Mouse (Mus musculus) MEL (cell line): ENCODE results near the gene Cage1. TPM values are rescaled to one million over a fixed set of nuclear protein-coding genes. Genes with fewer than 3 reads are reported as not detected.
A peak's percentile ranks its signal among the peaks of the same experiment; 100 is the strongest.

Source experiments
- DNase-seq: peaks from one replicate; pipeline ENCODE4 v3.0.0; 2011; ENCODE audit warnings: low read depth, low spot score
- H3K27ac ChIP-seq: 2 replicates; pipeline ENCODE4 v1.5.1; 2012; ENCODE audit warnings: low read depth, mild to moderate bottlenecking, control low read depth, low read length, moderate library complexity; ENCODE audit not compliant: control insufficient read depth
- H3K27me3 ChIP-seq, 2 experiments: fragments of 150-350 bp in 1 of 2; sonication (generic) in 1 of 2; 2 replicates each; pipeline ENCODE4 v1.6.1; 2012; ENCODE audit warnings: low read length in 2 of 2, mild to moderate bottlenecking in 2 of 2, improper control_type of control experiment in 1 of 2, moderate library complexity in 1 of 2; ENCODE audit not compliant: insufficient read depth in 2 of 2, control insufficient read depth in 1 of 2
- H3K36me3 ChIP-seq, 2 experiments: 2 replicates each; pipeline ENCODE4 v1.6.1; 2012 to 2014; ENCODE audit warnings: low read length in 2 of 2, improper control_type of control experiment in 1 of 2, inconsistent platforms in 1 of 2, mild to moderate bottlenecking in 1 of 2; ENCODE audit not compliant: insufficient read depth in 2 of 2, control insufficient read depth in 1 of 2
- H3K4me1 ChIP-seq, 2 experiments: fragments of 150-350 bp in 1 of 2; sonication (generic) in 1 of 2; 2 replicates each; pipeline ENCODE4 v1.6.1; 2012; ENCODE audit warnings: low read length in 2 of 2, improper control_type of control experiment in 1 of 2, mild to moderate bottlenecking in 1 of 2; ENCODE audit not compliant: insufficient read depth in 2 of 2, control insufficient read depth in 1 of 2
- H3K4me3 ChIP-seq, 2 experiments: fragments of 150-350 bp in 1 of 2; sonication (generic) in 1 of 2; 2 replicates each; pipeline ENCODE4 v1.5.1; 2012; ENCODE audit warnings: low read depth in 2 of 2, low read length in 2 of 2, mild to moderate bottlenecking in 2 of 2, moderate library complexity in 2 of 2, control low read depth in 1 of 2, improper control_type of control experiment in 1 of 2; ENCODE audit not compliant: control insufficient read depth in 1 of 2, insufficient read depth in 1 of 2
- H3K79me2 ChIP-seq: 2 replicates; pipeline ENCODE4 v1.6.1; 2012; ENCODE audit warnings: mild to moderate bottlenecking, low read length, moderate library complexity; ENCODE audit not compliant: control insufficient read depth, poor library complexity, insufficient read depth
- H3K9ac ChIP-seq: 2 replicates; pipeline ENCODE4 v1.6.1; 2012; ENCODE audit warnings: low read depth, mild to moderate bottlenecking, control low read depth, low read length, moderate library complexity; ENCODE audit not compliant: control insufficient read depth, poor library complexity, severe bottlenecking
- H3K9me3 ChIP-seq: fragments of 150-350 bp; sonication (generic); replicated peaks from 2 replicates; pipeline ENCODE4 v1.6.1; 2012; ENCODE audit warnings: mild to moderate bottlenecking, low read length, improper control_type of control experiment, moderate library complexity; ENCODE audit not compliant: insufficient read depth
- BHLHE40 ChIP-seq: IDR thresholded peaks from 2 replicates; pipeline ENCODE4 v1.6.1; 2012; ENCODE audit warnings: low read depth, mild to moderate bottlenecking, inconsistent platforms, low read length, improper control_type of control experiment, borderline replicate concordance
- CHD1 ChIP-seq: IDR thresholded peaks from 2 replicates; pipeline ENCODE4 v1.6.1; 2012; ENCODE audit warnings: low read depth, mild to moderate bottlenecking, inconsistent platforms, low read length, improper control_type of control experiment
- CHD2 ChIP-seq: IDR thresholded peaks from 2 replicates; pipeline ENCODE4 v1.6.1; 2011; ENCODE audit warnings: low read length, improper control_type of control experiment
- CTCF ChIP-seq, 3 experiments: IDR thresholded peaks in 2 of 3; conservative IDR thresholded peaks in 1 of 3; 2 replicates each; pipeline ENCODE4 v1.5.1; 2011 to 2012; ENCODE audit warnings: low read length in 3 of 3, low read depth in 2 of 3, mild to moderate bottlenecking in 2 of 3, improper control_type of control experiment in 1 of 3, inconsistent platforms in 1 of 3, mixed read lengths in 1 of 3, moderate library complexity in 1 of 3; ENCODE audit not compliant: control insufficient read depth in 1 of 3, insufficient read depth in 1 of 3, poor library complexity in 1 of 3, severe bottlenecking in 1 of 3
- ELF1 ChIP-seq: IDR thresholded peaks from 2 replicates; pipeline ENCODE4 v1.6.1; 2014; ENCODE audit warnings: low read depth, mild to moderate bottlenecking, inconsistent platforms, low read length, improper control_type of control experiment, moderate library complexity
- EP300 ChIP-seq, 2 experiments: IDR thresholded peaks; 2 replicates each; pipeline ENCODE4 v1.6.1; 2011; ENCODE audit warnings: improper control_type of control experiment in 2 of 2, low read length in 2 of 2, low read depth in 1 of 2, mild to moderate bottlenecking in 1 of 2
- ETS1 ChIP-seq: IDR thresholded peaks from 2 replicates; pipeline ENCODE4 v1.6.1; 2012; ENCODE audit warnings: low read depth, mild to moderate bottlenecking, inconsistent platforms, low read length, improper control_type of control experiment, moderate library complexity
- GABPA ChIP-seq: IDR thresholded peaks from 2 replicates; pipeline ENCODE4 v1.6.1; 2012; ENCODE audit warnings: low read depth, mild to moderate bottlenecking, inconsistent platforms, low read length, improper control_type of control experiment, moderate library complexity
- GATA1 ChIP-seq: IDR thresholded peaks from 2 replicates; pipeline ENCODE4 v1.6.1; 2011; ENCODE audit warnings: low read depth, low read length, improper control_type of control experiment
- HCFC1 ChIP-seq: IDR thresholded peaks from 2 replicates; pipeline ENCODE4 v1.6.1; 2012; ENCODE audit warnings: low read depth, mild to moderate bottlenecking, inconsistent platforms, low read length, improper control_type of control experiment, moderate library complexity
- KAT2A ChIP-seq: conservative IDR thresholded peaks from 2 replicates; pipeline ENCODE4 v1.6.1; 2012; ENCODE audit warnings: low read depth, low read length, improper control_type of control experiment, inconsistent platforms
- MAFK ChIP-seq: IDR thresholded peaks from 2 replicates; pipeline ENCODE4 v1.6.1; 2011; ENCODE audit warnings: low read depth, mild to moderate bottlenecking, low read length, improper control_type of control experiment, borderline replicate concordance
- MAX ChIP-seq: IDR thresholded peaks from 2 replicates; pipeline ENCODE4 v1.6.1; 2011; ENCODE audit warnings: low read length, improper control_type of control experiment
- MAZ ChIP-seq: IDR thresholded peaks from 2 replicates; pipeline ENCODE4 v1.6.1; 2012; ENCODE audit warnings: low read depth, mild to moderate bottlenecking, inconsistent platforms, low read length, improper control_type of control experiment
- MXI1 ChIP-seq: IDR thresholded peaks from 2 replicates; pipeline ENCODE4 v1.6.1; 2011; ENCODE audit warnings: mild to moderate bottlenecking, low read depth, low read length, improper control_type of control experiment
- MYB ChIP-seq: IDR thresholded peaks from 2 replicates; pipeline ENCODE4 v1.6.1; 2011; ENCODE audit warnings: mild to moderate bottlenecking, low read depth, low read length, improper control_type of control experiment
- MYC ChIP-seq: IDR thresholded peaks from 2 replicates; pipeline ENCODE4 v1.6.1; 2011; ENCODE audit warnings: low read depth, mild to moderate bottlenecking, low read length, improper control_type of control experiment, moderate library complexity
- NRF1 ChIP-seq: IDR thresholded peaks from 2 replicates; pipeline ENCODE4 v1.6.1; 2014; ENCODE audit warnings: low read depth, mild to moderate bottlenecking, inconsistent platforms, low read length, improper control_type of control experiment, moderate library complexity; ENCODE audit not compliant: poor library complexity, insufficient read depth, severe bottlenecking
- POLR2AphosphoS2 ChIP-seq: IDR thresholded peaks from 2 replicates; pipeline ENCODE4 v1.6.1; 2011; ENCODE audit warnings: low read length, improper control_type of control experiment
- POLR2AphosphoS5 ChIP-seq: IDR thresholded peaks from 2 replicates; pipeline ENCODE4 v1.6.1; 2012; ENCODE audit warnings: low read depth, borderline replicate concordance, mild to moderate bottlenecking, inconsistent platforms, low read length, moderate library complexity, mixed read lengths
- RAD21 ChIP-seq: IDR thresholded peaks from 2 replicates; pipeline ENCODE4 v1.6.1; 2011; ENCODE audit warnings: mild to moderate bottlenecking, low read depth, low read length, improper control_type of control experiment
- RCOR1 ChIP-seq: IDR thresholded peaks from 2 replicates; pipeline ENCODE4 v1.6.1; 2012; ENCODE audit warnings: low read depth, mild to moderate bottlenecking, inconsistent platforms, low read length, improper control_type of control experiment
- SIN3A ChIP-seq: IDR thresholded peaks from 2 replicates; pipeline ENCODE4 v1.6.1; 2012; ENCODE audit warnings: low read length, improper control_type of control experiment, inconsistent platforms
- SMC3 ChIP-seq: IDR thresholded peaks from 2 replicates; pipeline ENCODE4 v1.6.1; 2011; ENCODE audit warnings: low read depth, low read length, improper control_type of control experiment
- TAL1 ChIP-seq: IDR thresholded peaks from 2 replicates; pipeline ENCODE4 v1.6.1; 2012; ENCODE audit warnings: mild to moderate bottlenecking, inconsistent platforms, low read length, moderate library complexity, mixed read lengths
- TBP ChIP-seq: IDR thresholded peaks from 2 replicates; pipeline ENCODE4 v1.8.0; 2011; ENCODE audit warnings: low read depth, low read length, improper control_type of control experiment
- TCF12 ChIP-seq: IDR thresholded peaks from 2 replicates; pipeline ENCODE4 v1.6.1; 2014; ENCODE audit warnings: low read depth, mild to moderate bottlenecking, inconsistent platforms, low read length, improper control_type of control experiment, moderate library complexity
- UBTF ChIP-seq: IDR thresholded peaks from 2 replicates; pipeline ENCODE4 v1.6.1; 2012; ENCODE audit warnings: low read depth, mild to moderate bottlenecking, inconsistent platforms, low read length, improper control_type of control experiment, moderate library complexity, borderline replicate concordance; ENCODE audit not compliant: insufficient read depth
- USF1 ChIP-seq: IDR thresholded peaks from 2 replicates; pipeline ENCODE4 v1.6.1; 2014; ENCODE audit warnings: low read depth, mild to moderate bottlenecking, inconsistent platforms, low read length, improper control_type of control experiment, moderate library complexity
- USF2 ChIP-seq, 2 experiments: IDR thresholded peaks; 2 replicates each; pipeline ENCODE4 v1.6.1; 2011 to 2012; ENCODE audit warnings: improper control_type of control experiment in 2 of 2, low read length in 2 of 2, borderline replicate concordance in 1 of 2, inconsistent platforms in 1 of 2, low read depth in 1 of 2, mild to moderate bottlenecking in 1 of 2; ENCODE audit not compliant: insufficient read depth in 1 of 2
- ZKSCAN1 ChIP-seq: IDR thresholded peaks from 2 replicates; pipeline ENCODE4 v1.6.1; 2012; ENCODE audit warnings: low read depth, mild to moderate bottlenecking, inconsistent platforms, low read length, improper control_type of control experiment, moderate library complexity
- ZMIZ1 ChIP-seq: IDR thresholded peaks from 2 replicates; pipeline ENCODE4 v1.6.1; 2012; ENCODE audit warnings: low read depth, mild to moderate bottlenecking, inconsistent platforms, low read length, improper control_type of control experiment, moderate library complexity
- ZNF384 ChIP-seq: IDR thresholded peaks from 2 replicates; pipeline ENCODE4 v1.6.1; 2012; ENCODE audit warnings: low read depth, mild to moderate bottlenecking, inconsistent platforms, low read length, improper control_type of control experiment
- polyA plus RNA-seq, 2 experiments: library from polyadenylated mRNA; stranded (reverse) in 1 of 2; unstranded in 1 of 2; fragments of >175 nt in 1 of 2; fragments of >200 nt in 1 of 2; gene quantifications; 2 replicates each; pipeline versions ENCODE4 v1.2.1 to v1.2.4; 2012; ENCODE audit warnings: low replicate concordance in 2 of 2, low read depth in 1 of 2; ENCODE audit not compliant: insufficient read length in 2 of 2, insufficient read depth in 1 of 2, missing spikeins in 1 of 2
- total RNA-seq: library from RNA; depleted of rRNA; stranded (reverse); fragments of 300-350 nt; gene quantifications from 2 replicates; pipeline ENCODE4 v1.2.3, GENCODE M21; 2012

Cage1 gene
- total and polyA plus RNA-seq, 3 experiments, result 0.78 to 1.0 TPM; not detected in 1

- TF ChIP-seq EP300 (IDR thresholded peaks at IDR 0.05; ENCODE audit: low read depth in 1 of 2, low read length in 2 of 2), result 0 out of 4 replicates have a peak, but pooled peaks of 1 of the 2 experiments have one; percentile 13
Measured at GRCm38 (mm10) chr13:37959936-37960335, 76.9 kb downstream of the Cage1 start (continued).

- peaks cover 15 to 38% of the 10 kb centered on the region in 2 experiments; a peak in 3 of 4 replicates for H3K4me1 ChIP-seq
- no peaks in the 10 kb centered on the region for H3K9me3 ChIP-seq
- peaks cover 0 to 18% of the 10 kb centered on the region in 2 experiments; a peak in 2 of 4 replicates for H3K36me3 ChIP-seq
- peak overlapping the region; percentile 60 for H3K9ac ChIP-seq
- peak; percentile 90 for DNase-seq
- peak overlapping the region; percentile 49 to 56 for H3K4me3 ChIP-seq
- peak overlapping the region; percentile 98 for H3K27ac ChIP-seq
- H3K27me3 ChIP-seq, result no peaks in the 10 kb centered on the region
- no peaks in the 10 kb centered on the region; the same call in 1 of the 2 replicates for H3K79me2 ChIP-seq
- TF ChIP-seq BHLHE40 (no peak), NRF1 (no peak), RAD21 (no peak), UBTF (no peak), TCF12 (peak; percentile 42; the same call in 1 of the 2 replicates), GATA1 (no peak), CHD1 (0 out of 2 replicates have a peak, but pooled peaks have one; percentile 23), CTCF (IDR thresholded peaks at IDR 0.05 in 2 of 3, conservative IDR thresholded peaks at IDR 0.05 in 1 of 3; ENCODE audit: control insufficient read depth in 1 of 3, insufficient read depth in 1 of 3, low read depth in 2 of 3, low read length in 3 of 3, poor library complexity in 1 of 3, severe bottlenecking in 1 of 3) (no peak), SMC3 (no peak), MAZ (peak; percentile 14; the same call in 1 of the 2 replicates), HCFC1 (no peak; the same call in 1 of the 2 replicates), MYC (0 out of 2 replicates have a peak, but pooled peaks have one; percentile 23), POLR2AphosphoS5 (no peak), GABPA (no peak), USF1 (no peak), TBP (no peak; the same call in 1 of the 2 replicates), KAT2A (peak; percentile 33; the same call in 1 of the 2 replicates), EP300 (IDR thresholded peaks at IDR 0.05; ENCODE audit: low read depth in 1 of 2, low read length in 2 of 2) (peak in 1 of 2 experiments; percentile 46; a peak in 1 of 4 replicates), CHD2 (no peak), ETS1 (peak; percentile 68), ZKSCAN1 (peak; percentile 92), USF2 (IDR thresholded peaks at IDR 0.05; ENCODE audit: borderline replicate concordance in 1 of 2, insufficient read depth in 1 of 2, low read depth in 1 of 2, low read length in 2 of 2) (no peak), POLR2AphosphoS2 (no peak), ZNF384 (no peak), RCOR1 (peak; percentile 58), MAX (no peak; the same call in 1 of the 2 replicates), MYB (peak; percentile 51), ELF1 (peak; percentile 66; the same call in 1 of the 2 replicates), ZMIZ1 (no peak), MAFK (no peak), SIN3A (no peak; the same call in 1 of the 2 replicates), MXI1 (no peak; the same call in 1 of the 2 replicates), TAL1 (no peak)
Measured at GRCm38 (mm10) chr13:37959239-37959907, 77.5 kb downstream of the Cage1 start.
